Mouse (Mus musculus) erythroblast, adult 5-6 weeks (primary cell): ENCODE measurements at regions not wholly inside any gene's neighbourhood (a gene's known extent, or its start where the extent isn't known, plus 50 kb on each side); places are given as distances from the start of the nearest gene placed in this dataset.

Experiments
- ATAC-seq: replicated peaks from 2 replicates; pipeline ENCODE4 v1.8.0; 2016; ENCODE audit warnings: moderate number of reproducible peaks, mild to moderate bottlenecking, moderate TSS enrichment, inconsistent platforms; ENCODE audit not compliant: poor library complexity, low FRiP score, severe bottlenecking

GRCm38 (mm10) chr16:95929700-95930435, 60.9 kb downstream of the Psmg1 start:
- no peak for ATAC-seq

GRCm38 (mm10) chr16:95928290-95929260, 62.2 kb downstream of the Psmg1 start:
- ATAC-seq, result 0 out of 2 replicates have a peak, but pooled peaks have one; percentile 30

- ATAC-seq, result no peak
These were observed 64.2 kb downstream of the Psmg1 start for GRCm38 (mm10) chr16:95926558-95926957.

GRCm38 (mm10) chr16:95924716-95925115, 66.0 kb downstream of the Psmg1 start:
- ATAC-seq, result no peak

GRCm38 (mm10) chr16:95923991-95924390, 66.8 kb downstream of the Psmg1 start:
- ATAC-seq, result no peak

GRCm38 (mm10) chr16:95922369-95922934, 68.3 kb downstream of the Psmg1 start:
- ATAC-seq, result no peak

- no peak for ATAC-seq
These were observed 69.6 kb downstream of the Psmg1 start for GRCm38 (mm10) chr16:95921169-95921568.

GRCm38 (mm10) chr16:95918651-95919425, 71.9 kb downstream of the Psmg1 start:
- no peak for ATAC-seq

- no peak for ATAC-seq
These were observed 72.9 kb downstream of the Psmg1 start for GRCm38 (mm10) chr16:95917635-95918407.

- no peak for ATAC-seq
These were observed 76.9 kb downstream of the Psmg1 start for GRCm38 (mm10) chr16:95913879-95914278.

GRCm38 (mm10) chr16:95904531-95905165, 86.1 kb downstream of the Psmg1 start:
- ATAC-seq, result no peak

- ATAC-seq, result no peak
These were observed 87.3 kb downstream of the Psmg1 start for GRCm38 (mm10) chr16:95903383-95903913.

GRCm38 (mm10) chr16:95902177-95902576, 88.6 kb downstream of the Psmg1 start:
- ATAC-seq, result no peak

GRCm38 (mm10) chr16:95901388-95901787, 89.4 kb downstream of the Psmg1 start:
- no peak for ATAC-seq

GRCm38 (mm10) chr16:95900181-95900580, 90.6 kb downstream of the Psmg1 start:
- no peak for ATAC-seq

- no peak for ATAC-seq
These were observed 91.1 kb downstream of the Psmg1 start for GRCm38 (mm10) chr16:95899672-95900071.

GRCm38 (mm10) chr16:95897843-95898242, 92.9 kb downstream of the Psmg1 start:
- no peak for ATAC-seq

GRCm38 (mm10) chr16:95896126-95896525, 94.6 kb downstream of the Psmg1 start:
- no peak; the same call in 1 of the 2 replicates for ATAC-seq
